Mouse (Mus musculus): ENCODE measurements at regions not wholly inside any gene's neighbourhood (a gene's known extent, or its start where the extent isn't known, plus 50 kb on each side); places are given as distances from the start of the nearest gene placed in this dataset.

GRCm38 (mm10) chr3:133759611-133760010 is 214.7 kb upstream of the Tet2 start:
- no peaks in the 10 kb centered on the region for H3K9me3 ChIP-seq
- no peak overlapping the region for H3K4me3 ChIP-seq
- DNase-seq (ENCODE audit: low spot score), result no peak
- H3K36me3 ChIP-seq, result no peaks in the 10 kb centered on the region
- peaks cover 18% of the 10 kb centered on the region for H3K4me1 ChIP-seq
- 76% methylated on average over 2 of the region's 2 CpGs for WGBS
- no peaks in the 10 kb centered on the region for H3K27me3 ChIP-seq (ENCODE audit: insufficient read depth, poor library complexity, severe bottlenecking)
- no peak overlapping the region for H3K27ac ChIP-seq

GRCm38 (mm10) chr3:133760221-133760620 is 215.3 kb upstream of the Tet2 start:
- WGBS, result 95% methylated on average over 1 of the region's 1 CpGs
- Histone ChIP-seq H3K27ac (no peak overlapping the region), H3K36me3 (no peaks in the 10 kb centered on the region), H3K4me3 (no peak overlapping the region), H3K27me3 (ENCODE audit: insufficient read depth, poor library complexity, severe bottlenecking) (no peaks in the 10 kb centered on the region), H3K9me3 (no peaks in the 10 kb centered on the region), H3K4me1 (peaks cover 13% of the 10 kb centered on the region)
- DNase-seq (ENCODE audit: low spot score), result no peak

- no peaks in the 10 kb centered on the region for H3K36me3 ChIP-seq
- H3K27me3 ChIP-seq (ENCODE audit: insufficient read depth, poor library complexity, severe bottlenecking), result no peaks in the 10 kb centered on the region
- DNase-seq (ENCODE audit: low spot score), result no peak
- H3K9me3 ChIP-seq, result no peaks in the 10 kb centered on the region
- H3K4me3 ChIP-seq, result no peak overlapping the region
- peaks cover 2% of the 10 kb centered on the region; the same call in 1 of the 2 replicates for H3K4me1 ChIP-seq
- H3K27ac ChIP-seq, result no peak overlapping the region
Observed at GRCm38 (mm10) chr3:133763721-133764120, 218.8 kb upstream of the Tet2 start.

- no peak overlapping the region for H3K4me3 ChIP-seq
- no peak overlapping the region for H3K27ac ChIP-seq
- DNase-seq (ENCODE audit: low spot score), result no peak
- H3K36me3 ChIP-seq, result no peaks in the 10 kb centered on the region
- 69% methylated on average over 2 of the region's 2 CpGs for WGBS
- H3K9me3 ChIP-seq, result no peaks in the 10 kb centered on the region
- no peaks in the 10 kb centered on the region for H3K27me3 ChIP-seq (ENCODE audit: insufficient read depth, poor library complexity, severe bottlenecking)
- H3K4me1 ChIP-seq, result no peaks in the 10 kb centered on the region
Observed at GRCm38 (mm10) chr3:133773490-133773889, 228.6 kb upstream of the Tet2 start.

GRCm38 (mm10) chr3:133774229-133774628 is 229.3 kb upstream of the Tet2 start:
- DNase-seq (ENCODE audit: low spot score), result no peak
- no peak overlapping the region for H3K4me3 ChIP-seq
- H3K4me1 ChIP-seq, result no peaks in the 10 kb centered on the region
- H3K27ac ChIP-seq, result no peak overlapping the region
- no peaks in the 10 kb centered on the region for H3K36me3 ChIP-seq
- WGBS, result 38% methylated on average over 3 of the region's 3 CpGs
- H3K27me3 ChIP-seq (ENCODE audit: insufficient read depth, poor library complexity, severe bottlenecking), result no peaks in the 10 kb centered on the region
- no peaks in the 10 kb centered on the region for H3K9me3 ChIP-seq

- Histone ChIP-seq H3K27me3 (ENCODE audit: insufficient read depth, poor library complexity, severe bottlenecking) (no peaks in the 10 kb centered on the region), H3K9me3 (no peaks in the 10 kb centered on the region), H3K27ac (no peak overlapping the region), H3K36me3 (no peaks in the 10 kb centered on the region), H3K4me3 (no peak overlapping the region), H3K4me1 (no peaks in the 10 kb centered on the region)
- DNase-seq (ENCODE audit: low spot score), result no peak
- WGBS, result 32% methylated on average over 4 of the region's 4 CpGs
Observed at GRCm38 (mm10) chr3:133776013-133776412, 231.1 kb upstream of the Tet2 start.

- H3K27me3 ChIP-seq (ENCODE audit: insufficient read depth, poor library complexity, severe bottlenecking), result no peaks in the 10 kb centered on the region
- no peaks in the 10 kb centered on the region for H3K36me3 ChIP-seq
- 74% methylated on average over 2 of the region's 2 CpGs for WGBS
- no peaks in the 10 kb centered on the region for H3K4me1 ChIP-seq
- no peaks in the 10 kb centered on the region for H3K9me3 ChIP-seq
- no peak overlapping the region for H3K4me3 ChIP-seq
- no peak for DNase-seq (ENCODE audit: low spot score)
- no peak overlapping the region for H3K27ac ChIP-seq
Observed at GRCm38 (mm10) chr3:133779161-133779789, 234.3 kb upstream of the Tet2 start.

- Histone ChIP-seq H3K36me3 (no peaks in the 10 kb centered on the region), H3K27me3 (ENCODE audit: insufficient read depth, poor library complexity, severe bottlenecking) (no peaks in the 10 kb centered on the region), H3K9me3 (no peaks in the 10 kb centered on the region), H3K4me3 (no peak overlapping the region), H3K27ac (no peak overlapping the region), H3K4me1 (no peaks in the 10 kb centered on the region)
- 76% methylated on average over 1 of the region's 1 CpGs for WGBS
- DNase-seq (ENCODE audit: low spot score), result no peak
Observed at GRCm38 (mm10) chr3:133783060-133783459, 238.1 kb upstream of the Tet2 start.

GRCm38 (mm10) chr3:133791361-133791760 is 246.4 kb upstream of the Tet2 start:
- Histone ChIP-seq H3K36me3 (no peaks in the 10 kb centered on the region), H3K4me3 (no peak overlapping the region), H3K27ac (no peak overlapping the region), H3K27me3 (ENCODE audit: insufficient read depth, poor library complexity, severe bottlenecking) (no peaks in the 10 kb centered on the region), H3K9me3 (no peaks in the 10 kb centered on the region), H3K4me1 (no peaks in the 10 kb centered on the region)
- no peak for DNase-seq (ENCODE audit: low spot score)
- WGBS, result 87% methylated on average over 2 of the region's 2 CpGs

- DNase-seq (ENCODE audit: low spot score), result no peak
- 82% methylated on average over 1 of the region's 1 CpGs for WGBS
- Histone ChIP-seq H3K9me3 (no peaks in the 10 kb centered on the region), H3K4me1 (no peaks in the 10 kb centered on the region), H3K27me3 (ENCODE audit: insufficient read depth, poor library complexity, severe bottlenecking) (no peaks in the 10 kb centered on the region), H3K4me3 (no peak overlapping the region), H3K36me3 (no peaks in the 10 kb centered on the region), H3K27ac (no peak overlapping the region)
Observed at GRCm38 (mm10) chr3:133809007-133809552, 264.1 kb upstream of the Tet2 start.

GRCm38 (mm10) chr3:133818966-133819700 is 274.2 kb upstream of the Tet2 start:
- DNase-seq (ENCODE audit: low spot score), result no peak
- Histone ChIP-seq H3K9me3 (no peaks in the 10 kb centered on the region), H3K4me3 (no peak overlapping the region), H3K27ac (no peak overlapping the region), H3K27me3 (ENCODE audit: insufficient read depth, poor library complexity, severe bottlenecking) (no peaks in the 10 kb centered on the region), H3K36me3 (no peaks in the 10 kb centered on the region), H3K4me1 (no peaks in the 10 kb centered on the region)
- WGBS, result 74% methylated on average over 4 of the region's 4 CpGs

GRCm38 (mm10) chr3:133833739-133834391 is 288.9 kb upstream of the Tet2 start:
- no peak overlapping the region for H3K27ac ChIP-seq
- no peaks in the 10 kb centered on the region for H3K4me1 ChIP-seq
- H3K36me3 ChIP-seq, result no peaks in the 10 kb centered on the region
- 79% methylated on average over 2 of the region's 2 CpGs for WGBS
- H3K27me3 ChIP-seq (ENCODE audit: insufficient read depth, poor library complexity, severe bottlenecking), result no peaks in the 10 kb centered on the region
- no peak overlapping the region for H3K4me3 ChIP-seq
- no peaks in the 10 kb centered on the region for H3K9me3 ChIP-seq
- no peak for DNase-seq (ENCODE audit: low spot score)

- H3K4me3 ChIP-seq, result no peak overlapping the region
- no peaks in the 10 kb centered on the region for H3K27me3 ChIP-seq (ENCODE audit: insufficient read depth, poor library complexity, severe bottlenecking)
- whole genome bisulfite sequencing, result 74% methylated on average over 3 of the region's 3 CpGs
- no peaks in the 10 kb centered on the region for H3K4me1 ChIP-seq
- H3K27ac ChIP-seq, result no peak overlapping the region
- no peak for DNase-seq (ENCODE audit: low spot score)
- H3K9me3 ChIP-seq, result no peaks in the 10 kb centered on the region
- H3K36me3 ChIP-seq, result no peaks in the 10 kb centered on the region
Observed at GRCm38 (mm10) chr3:133834459-133834858, 289.5 kb upstream of the Tet2 start.

Measured in heart, embryonic 10.5 days (tissue).